Mouse (Mus musculus) MEL (cell line): ENCODE measurements around the gene Gng12. TPM values are rescaled to one million over a fixed set of nuclear protein-coding genes. Genes with fewer than 3 reads are reported as not detected.

Source experiments
- DNase-seq: peaks from one replicate; pipeline ENCODE4 v3.0.0; 2011; ENCODE audit warnings: low read depth, low spot score
- H3K27ac ChIP-seq: 2 replicates; pipeline ENCODE4 v1.5.1; 2012; ENCODE audit warnings: low read depth, mild to moderate bottlenecking, control low read depth, low read length, moderate library complexity; ENCODE audit not compliant: control insufficient read depth
- H3K27me3 ChIP-seq, 2 experiments: fragments of 150-350 bp in 1 of 2; sonication (generic) in 1 of 2; 2 replicates each; pipeline ENCODE4 v1.6.1; 2012; ENCODE audit warnings: low read length in 2 of 2, mild to moderate bottlenecking in 2 of 2, improper control_type of control experiment in 1 of 2, moderate library complexity in 1 of 2; ENCODE audit not compliant: insufficient read depth in 2 of 2, control insufficient read depth in 1 of 2
- H3K36me3 ChIP-seq, 2 experiments: 2 replicates each; pipeline ENCODE4 v1.6.1; 2012 to 2014; ENCODE audit warnings: low read length in 2 of 2, improper control_type of control experiment in 1 of 2, inconsistent platforms in 1 of 2, mild to moderate bottlenecking in 1 of 2; ENCODE audit not compliant: insufficient read depth in 2 of 2, control insufficient read depth in 1 of 2
- H3K4me1 ChIP-seq, 2 experiments: fragments of 150-350 bp in 1 of 2; sonication (generic) in 1 of 2; 2 replicates each; pipeline ENCODE4 v1.6.1; 2012; ENCODE audit warnings: low read length in 2 of 2, improper control_type of control experiment in 1 of 2, mild to moderate bottlenecking in 1 of 2; ENCODE audit not compliant: insufficient read depth in 2 of 2, control insufficient read depth in 1 of 2
- H3K4me3 ChIP-seq, 2 experiments: fragments of 150-350 bp in 1 of 2; sonication (generic) in 1 of 2; 2 replicates each; pipeline ENCODE4 v1.5.1; 2012; ENCODE audit warnings: low read depth in 2 of 2, low read length in 2 of 2, mild to moderate bottlenecking in 2 of 2, moderate library complexity in 2 of 2, control low read depth in 1 of 2, improper control_type of control experiment in 1 of 2; ENCODE audit not compliant: control insufficient read depth in 1 of 2, insufficient read depth in 1 of 2
- H3K79me2 ChIP-seq: 2 replicates; pipeline ENCODE4 v1.6.1; 2012; ENCODE audit warnings: mild to moderate bottlenecking, low read length, moderate library complexity; ENCODE audit not compliant: control insufficient read depth, poor library complexity, insufficient read depth
- H3K9ac ChIP-seq: 2 replicates; pipeline ENCODE4 v1.6.1; 2012; ENCODE audit warnings: low read depth, mild to moderate bottlenecking, control low read depth, low read length, moderate library complexity; ENCODE audit not compliant: control insufficient read depth, poor library complexity, severe bottlenecking
- H3K9me3 ChIP-seq: fragments of 150-350 bp; sonication (generic); replicated peaks from 2 replicates; pipeline ENCODE4 v1.6.1; 2012; ENCODE audit warnings: mild to moderate bottlenecking, low read length, improper control_type of control experiment, moderate library complexity; ENCODE audit not compliant: insufficient read depth
- CTCF ChIP-seq, 3 experiments: IDR thresholded peaks in 2 of 3; conservative IDR thresholded peaks in 1 of 3; 2 replicates each; pipeline ENCODE4 v1.5.1; 2011 to 2012; ENCODE audit warnings: low read length in 3 of 3, low read depth in 2 of 3, mild to moderate bottlenecking in 2 of 3, improper control_type of control experiment in 1 of 3, inconsistent platforms in 1 of 3, mixed read lengths in 1 of 3, moderate library complexity in 1 of 3; ENCODE audit not compliant: control insufficient read depth in 1 of 3, insufficient read depth in 1 of 3, poor library complexity in 1 of 3, severe bottlenecking in 1 of 3
- E2F4 ChIP-seq: IDR thresholded peaks from 2 replicates; pipeline ENCODE4 v1.6.1; 2011; ENCODE audit warnings: low read depth, low read length, improper control_type of control experiment, borderline replicate concordance
- ETS1 ChIP-seq: IDR thresholded peaks from 2 replicates; pipeline ENCODE4 v1.6.1; 2012; ENCODE audit warnings: low read depth, mild to moderate bottlenecking, inconsistent platforms, low read length, improper control_type of control experiment, moderate library complexity
- GABPA ChIP-seq: IDR thresholded peaks from 2 replicates; pipeline ENCODE4 v1.6.1; 2012; ENCODE audit warnings: low read depth, mild to moderate bottlenecking, inconsistent platforms, low read length, improper control_type of control experiment, moderate library complexity
- HCFC1 ChIP-seq: IDR thresholded peaks from 2 replicates; pipeline ENCODE4 v1.6.1; 2012; ENCODE audit warnings: low read depth, mild to moderate bottlenecking, inconsistent platforms, low read length, improper control_type of control experiment, moderate library complexity
- JUND ChIP-seq: IDR thresholded peaks from 2 replicates; pipeline ENCODE4 v1.6.1; 2011; ENCODE audit warnings: low read depth, mild to moderate bottlenecking, improper control_type of control experiment, low read length
- MAFK ChIP-seq: IDR thresholded peaks from 2 replicates; pipeline ENCODE4 v1.6.1; 2011; ENCODE audit warnings: low read depth, mild to moderate bottlenecking, low read length, improper control_type of control experiment, borderline replicate concordance
- MYC ChIP-seq: IDR thresholded peaks from 2 replicates; pipeline ENCODE4 v1.6.1; 2011; ENCODE audit warnings: low read depth, mild to moderate bottlenecking, low read length, improper control_type of control experiment, moderate library complexity
- POLR2A ChIP-seq, 2 experiments: IDR thresholded peaks; 2 replicates each; pipeline ENCODE4 v1.6.1; 2011 to 2012; ENCODE audit warnings: low read length in 2 of 2, mild to moderate bottlenecking in 2 of 2, control low read depth in 1 of 2, improper control_type of control experiment in 1 of 2, low read depth in 1 of 2, moderate library complexity in 1 of 2; ENCODE audit not compliant: control insufficient read depth in 1 of 2, insufficient read depth in 1 of 2, poor library complexity in 1 of 2
- POLR2AphosphoS2 ChIP-seq: IDR thresholded peaks from 2 replicates; pipeline ENCODE4 v1.6.1; 2011; ENCODE audit warnings: low read length, improper control_type of control experiment
- RAD21 ChIP-seq: IDR thresholded peaks from 2 replicates; pipeline ENCODE4 v1.6.1; 2011; ENCODE audit warnings: mild to moderate bottlenecking, low read depth, low read length, improper control_type of control experiment
- SIN3A ChIP-seq: IDR thresholded peaks from 2 replicates; pipeline ENCODE4 v1.6.1; 2012; ENCODE audit warnings: low read length, improper control_type of control experiment, inconsistent platforms
- SMC3 ChIP-seq: IDR thresholded peaks from 2 replicates; pipeline ENCODE4 v1.6.1; 2011; ENCODE audit warnings: low read depth, low read length, improper control_type of control experiment
- TAL1 ChIP-seq: IDR thresholded peaks from 2 replicates; pipeline ENCODE4 v1.6.1; 2012; ENCODE audit warnings: mild to moderate bottlenecking, inconsistent platforms, low read length, moderate library complexity, mixed read lengths
- TBP ChIP-seq: IDR thresholded peaks from 2 replicates; pipeline ENCODE4 v1.8.0; 2011; ENCODE audit warnings: low read depth, low read length, improper control_type of control experiment
- UBTF ChIP-seq: IDR thresholded peaks from 2 replicates; pipeline ENCODE4 v1.6.1; 2012; ENCODE audit warnings: low read depth, mild to moderate bottlenecking, inconsistent platforms, low read length, improper control_type of control experiment, moderate library complexity, borderline replicate concordance; ENCODE audit not compliant: insufficient read depth
- USF2 ChIP-seq, 2 experiments: IDR thresholded peaks; 2 replicates each; pipeline ENCODE4 v1.6.1; 2011 to 2012; ENCODE audit warnings: improper control_type of control experiment in 2 of 2, low read length in 2 of 2, borderline replicate concordance in 1 of 2, inconsistent platforms in 1 of 2, low read depth in 1 of 2, mild to moderate bottlenecking in 1 of 2; ENCODE audit not compliant: insufficient read depth in 1 of 2
- ZC3H11A ChIP-seq: IDR thresholded peaks from 2 replicates; pipeline ENCODE4 v1.6.1; 2012; ENCODE audit warnings: low read depth, mild to moderate bottlenecking, inconsistent platforms, low read length, improper control_type of control experiment
- ZKSCAN1 ChIP-seq: IDR thresholded peaks from 2 replicates; pipeline ENCODE4 v1.6.1; 2012; ENCODE audit warnings: low read depth, mild to moderate bottlenecking, inconsistent platforms, low read length, improper control_type of control experiment, moderate library complexity
- ZMIZ1 ChIP-seq: IDR thresholded peaks from 2 replicates; pipeline ENCODE4 v1.6.1; 2012; ENCODE audit warnings: low read depth, mild to moderate bottlenecking, inconsistent platforms, low read length, improper control_type of control experiment, moderate library complexity
- polyA plus RNA-seq, 2 experiments: library from polyadenylated mRNA; stranded (reverse) in 1 of 2; unstranded in 1 of 2; fragments of >175 nt in 1 of 2; fragments of >200 nt in 1 of 2; gene quantifications; 2 replicates each; pipeline versions ENCODE4 v1.2.1 to v1.2.4; 2012; ENCODE audit warnings: low replicate concordance in 2 of 2, low read depth in 1 of 2; ENCODE audit not compliant: insufficient read length in 2 of 2, insufficient read depth in 1 of 2, missing spikeins in 1 of 2
- total RNA-seq: library from RNA; depleted of rRNA; stranded (reverse); fragments of 300-350 nt; gene quantifications from 2 replicates; pipeline ENCODE4 v1.2.3, GENCODE M21; 2012

The Gng12 gene
- total and polyA plus RNA-seq, 3 experiments: 16.8 to 44.0 TPM; not detected in 1

- no peaks in the 10 kb centered on the region for H3K9me3 ChIP-seq
- no peaks in the 10 kb centered on the region for H3K36me3 ChIP-seq
- H3K4me3 ChIP-seq: no peak overlapping the region
- no peaks in the 10 kb centered on the region for H3K27me3 ChIP-seq
- H3K9ac ChIP-seq: no peak overlapping the region
- no peak overlapping the region for H3K27ac ChIP-seq
- no peak for TF ChIP-seq MYC
- no peak for TF ChIP-seq HCFC1
- no peak for TF ChIP-seq ZMIZ1
- TF ChIP-seq POLR2A (IDR thresholded peaks at IDR 0.05; ENCODE audit: control insufficient read depth in 1 of 2, insufficient read depth in 1 of 2, low read depth in 1 of 2, low read length in 2 of 2, poor library complexity in 1 of 2): no peak
- TF ChIP-seq ZC3H11A: no peak
- no peak for TF ChIP-seq CTCF (IDR thresholded peaks at IDR 0.05 in 2 of 3, conservative IDR thresholded peaks at IDR 0.05 in 1 of 3; ENCODE audit: control insufficient read depth in 1 of 3, insufficient read depth in 1 of 3, low read depth in 2 of 3, low read length in 3 of 3, poor library complexity in 1 of 3, severe bottlenecking in 1 of 3)
- no peak for TF ChIP-seq GABPA
- H3K4me1 ChIP-seq: peaks cover 0 to 2% of the 10 kb centered on the region in 2 experiments; a peak in 2 of 4 replicates
- peaks cover 2% of the 10 kb centered on the region; the same call in 1 of the 2 replicates for H3K79me2 ChIP-seq
- DNase-seq: no peak
Measured at GRCm38 (mm10) chr6:66996257-66996656, 100.1 kb downstream of the Gng12 start.

GRCm38 (mm10) chr6:66998645-66999044 is 102.4 kb downstream of the Gng12 start:
- H3K4me3 ChIP-seq: no peak overlapping the region
- TF ChIP-seq RAD21 (no peak), SMC3 (no peak), ZKSCAN1 (no peak), ETS1 (no peak), TBP (no peak), TAL1 (no peak), MAFK (no peak), UBTF (no peak), JUND (no peak), USF2 (IDR thresholded peaks at IDR 0.05; ENCODE audit: borderline replicate concordance in 1 of 2, insufficient read depth in 1 of 2, low read depth in 1 of 2, low read length in 2 of 2) (no peak), SIN3A (no peak), E2F4 (no peak), HCFC1 (no peak), MYC (no peak), ZMIZ1 (no peak), POLR2AphosphoS2 (no peak), GABPA (no peak)
- TF ChIP-seq, all 39 proteins: peak for 0
- Histone ChIP-seq H3K9ac (no peak overlapping the region), H3K4me1 (0 out of 4 replicates have a peak, but pooled peaks cover 0 to 2% of the 10 kb centered on the region in 2 experiments), H3K36me3 (no peaks in the 10 kb centered on the region), H3K27me3 (no peaks in the 10 kb centered on the region), H3K27ac (no peak overlapping the region), H3K79me2 (peaks cover 2% of the 10 kb centered on the region; the same call in 1 of the 2 replicates), H3K9me3 (no peaks in the 10 kb centered on the region)
- no peak for DNase-seq
